Mouse (Mus musculus) spleen, postnatal 14 days (tissue): Measurements from ENCODE around the gene Copa.

ENCODE experiments used
- DNase-seq, 2 experiments: peaks; one replicate each; pipeline ENCODE4 v3.0.0; 2021 to 2022; ENCODE audit warnings: low spot score in 2 of 2

The Copa gene

GRCm38 (mm10) chr1:172140825-172141224 lies 58.5 kb downstream of the Copa start:
- DNase-seq = no peak

- DNase-seq = no peak
These were observed 59.2 kb downstream of the Copa start for GRCm38 (mm10) chr1:172141529-172141928.

GRCm38 (mm10) chr1:172143570-172143969 lies 61.2 kb downstream of the Copa start:
- DNase-seq = peak in 1 of 2 experiments; percentile 44

- DNase-seq = peak; percentile 97
These were observed 65.5 kb downstream of the Copa start, which contains the start of gene Dcaf8 for GRCm38 (mm10) chr1:172147835-172148278. Dcaf8 (plus strand) TSS chr1:172148084.

GRCm38 (mm10) chr1:172148279-172148954 lies 66.1 kb downstream of the Copa start:
- DNase-seq = peak in 1 of 2 experiments; percentile 28

- no peak for DNase-seq
These were observed 66.9 kb downstream of the Copa start for GRCm38 (mm10) chr1:172148955-172149815.

- no peak for DNase-seq
These were observed 72.2 kb downstream of the Copa start for GRCm38 (mm10) chr1:172154536-172154935.

- DNase-seq = no peak
These were observed 73.2 kb downstream of the Copa start for GRCm38 (mm10) chr1:172155518-172155917.

- DNase-seq = no peak
These were observed 77.6 kb downstream of the Copa start for GRCm38 (mm10) chr1:172159970-172160369.

- no peak for DNase-seq
These were observed 78.2 kb downstream of the Copa start for GRCm38 (mm10) chr1:172160508-172160907.

GRCm38 (mm10) chr1:172162009-172162408 lies 79.7 kb downstream of the Copa start:
- no peak for DNase-seq

GRCm38 (mm10) chr1:172162959-172163358 lies 80.6 kb downstream of the Copa start:
- no peak for DNase-seq

- no peak for DNase-seq
These were observed 85.6 kb downstream of the Copa start for GRCm38 (mm10) chr1:172167911-172168310.

- no peak for DNase-seq
These were observed 87.5 kb downstream of the Copa start for GRCm38 (mm10) chr1:172169809-172170208.
